In genomic region chr10:81059603-81060543, GRCm38 (mm10) we compare ENCODE assay signal across 7 mouse cellular contexts. TPM values are rescaled to one million over a fixed set of nuclear protein-coding genes. Genes with fewer than 3 reads are reported as not detected.
A peak's percentile ranks its signal among the peaks of the same experiment; 100 is the strongest.
DNase-seq lines count a peak whose midpoint lies in the region; ATAC-seq and TF ChIP-seq lines count a peak whose summit lies in the region.

TSS of gene Sgta (minus strand) at chr10:81060181.

- under 1% methylated on average over 48 of the region's 48 CpGs for WGBS in embryonic facial prominence, embryonic 10.5 days
- under 1% methylated on average over 48 of the region's 48 CpGs for WGBS in intestine, postnatal 0 days
- whole genome bisulfite sequencing in midbrain, embryonic 12.5 days: under 1% methylated on average over 48 of the region's 48 CpGs
- WGBS in small intestine, adult 2 months: under 1% methylated on average over 48 of the region's 48 CpGs

- H3K4me2 ChIP-seq in intestine, postnatal 0 days (replicated peaks; ENCODE audit: low read depth): peak within 1 kb of the TSS; percentile 65
- H3K4me2 ChIP-seq in midbrain, embryonic 12.5 days (replicated peaks): peak within 1 kb of the TSS; percentile 90

- no peaks in the 10 kb centered on the region for H3K27me3 ChIP-seq in embryonic facial prominence, embryonic 10.5 days (replicated peaks; ENCODE audit: low read depth, poor library complexity, severe bottlenecking)
- no peaks in the 10 kb centered on the region for H3K27me3 ChIP-seq in intestine, postnatal 0 days (replicated peaks; ENCODE audit: control insufficient read depth, insufficient read depth, low read length)
- no peaks in the 10 kb centered on the region for H3K27me3 ChIP-seq in midbrain, embryonic 12.5 days
- H3K27me3 ChIP-seq in small intestine, adult 2 months (ENCODE audit: control insufficient read depth, insufficient read depth, low read length): no peaks in the 10 kb centered on the region

- H3K9me3 ChIP-seq in embryonic facial prominence, embryonic 10.5 days: no peaks in the 10 kb centered on the region
- no peaks in the 10 kb centered on the region for H3K9me3 ChIP-seq in intestine, postnatal 0 days (ENCODE audit: control insufficient read depth)
- H3K9me3 ChIP-seq in midbrain, embryonic 12.5 days: no peaks in the 10 kb centered on the region

- intact Hi-C loops in left cerebral cortex, postnatal 4 days (cut with DNase I): no loop called here

- peaks cover 32% of the 10 kb centered on the region for H3K4me1 ChIP-seq in embryonic facial prominence, embryonic 10.5 days
- no peaks in the 10 kb centered on the region; the same call in 1 of the 2 replicates for H3K4me1 ChIP-seq in intestine, postnatal 0 days (replicated peaks; ENCODE audit: control insufficient read depth, insufficient read depth, low read length)
- H3K4me1 ChIP-seq in midbrain, embryonic 12.5 days: peaks cover 26% of the 10 kb centered on the region
- peaks cover 6% of the 10 kb centered on the region for H3K4me1 ChIP-seq in small intestine, adult 2 months (ENCODE audit: control insufficient read depth, insufficient read depth, insufficient read length, low read length)

- peak within 1 kb of the TSS; percentile 88 for H3K4me3 ChIP-seq in embryonic facial prominence, embryonic 10.5 days
- peak within 1 kb of the TSS; percentile 67 for H3K4me3 ChIP-seq in intestine, postnatal 0 days (ENCODE audit: low read depth, low read length)
- peak within 1 kb of the TSS; percentile 89 for H3K4me3 ChIP-seq in midbrain, embryonic 12.5 days
- peak within 1 kb of the TSS; percentile 79 for H3K4me3 ChIP-seq in small intestine, adult 2 months (ENCODE audit: low read depth, low read length)

- peak; percentile 85 for ATAC-seq in intestine, postnatal 0 days
- peak; percentile 96 for ATAC-seq in midbrain, embryonic 12.5 days (ENCODE audit: low FRiP score, low read depth)

- peaks cover 30% of the 10 kb centered on the region for H3K36me3 ChIP-seq in embryonic facial prominence, embryonic 10.5 days (replicated peaks)
- no peaks in the 10 kb centered on the region; the same call in 1 of the 2 replicates for H3K36me3 ChIP-seq in intestine, postnatal 0 days (ENCODE audit: control insufficient read depth, insufficient read depth)
- H3K36me3 ChIP-seq in midbrain, embryonic 12.5 days: 0 out of 2 replicates have a peak, but pooled peaks cover 3% of the 10 kb centered on the region
- H3K36me3 ChIP-seq in small intestine, adult 2 months (ENCODE audit: control insufficient read depth, insufficient read depth, low read length): no peaks in the 10 kb centered on the region

- peak within 1 kb of the TSS; percentile 89 for H3K27ac ChIP-seq in embryonic facial prominence, embryonic 10.5 days (replicated peaks)
- no peak within 1 kb of the TSS for H3K27ac ChIP-seq in intestine, postnatal 0 days (ENCODE audit: low read depth, low read length)
- H3K27ac ChIP-seq in midbrain, embryonic 12.5 days (replicated peaks): 0 out of 2 replicates have a peak within 1 kb of the TSS, but pooled peaks have one; percentile 46
- peak within 1 kb of the TSS; percentile 40 for H3K27ac ChIP-seq in small intestine, adult 2 months (ENCODE audit: insufficient read depth, low read depth, low read length)

- peak; percentile 74 for TF ChIP-seq POLR2A in small intestine, adult 2 months (IDR thresholded peaks at IDR 0.05; ENCODE audit: low read depth, low read length)

- peak within 1 kb of the TSS; percentile 67 for H3K9ac ChIP-seq in intestine, postnatal 0 days (ENCODE audit: low read depth, low read length)
- H3K9ac ChIP-seq in midbrain, embryonic 12.5 days (replicated peaks): peak within 1 kb of the TSS; percentile 76

- DNase-seq in adrenal gland, postnatal 10 days: peak; percentile 99
- peak; percentile 98 for DNase-seq in embryonic facial prominence, embryonic 10.5 days (ENCODE audit: low spot score)
- DNase-seq in gonadal fat pad, adult 2 months (ENCODE audit: low read depth): peak; percentile 91
- DNase-seq in left cerebral cortex, postnatal 4 days: peak; percentile 99

- 0 out of 2 replicates have a peak, but pooled peaks have one; percentile 7 for TF ChIP-seq CTCF in intestine, postnatal 0 days (IDR thresholded peaks at IDR 0.05; ENCODE audit: low read depth)
- no peak for TF ChIP-seq CTCF in small intestine, adult 2 months (IDR thresholded peaks at IDR 0.05; ENCODE audit: extremely low read depth, insufficient read length, insufficient replicate concordance, low read depth, low read length)

RNA-seq across cellular contexts. Expression of gene Sgta, which starts in this region (rescaled TPM):
- total RNA-seq in adrenal gland, postnatal 10 days (2021): 100 to 1,000 TPM; 190 to 191 TPM
- polyA plus RNA-seq in embryonic facial prominence, embryonic 10.5 days (2016; fragmentation: Nextera tagmentation; extraction: Ambion mirVana): 289 and 290 TPM in 2 replicates
- 197 and 235 TPM in 2 replicates for polyA plus RNA-seq in gonadal fat pad, adult 2 months (2012; rRNA removed)
- 119 and 124 TPM in 2 replicates for polyA plus RNA-seq in intestine, postnatal 0 days (2015; fragmentation: Nextera tagmentation; extraction: Ambion mirVana)
- total RNA-seq in left cerebral cortex, postnatal 4 days (2021): 100 to 1,000 TPM; 193 to 199 TPM
- 262 and 271 TPM in 2 replicates for polyA plus RNA-seq in midbrain, embryonic 12.5 days (2016; fragmentation: Nextera tagmentation; extraction: Ambion mirVana)
- 116 and 222 TPM in 2 replicates for polyA plus RNA-seq in small intestine, adult 2 months (2012; rRNA removed)
